20 mouse cellular contexts compared by ENCODE assay signal in the genomic region with DNA sequence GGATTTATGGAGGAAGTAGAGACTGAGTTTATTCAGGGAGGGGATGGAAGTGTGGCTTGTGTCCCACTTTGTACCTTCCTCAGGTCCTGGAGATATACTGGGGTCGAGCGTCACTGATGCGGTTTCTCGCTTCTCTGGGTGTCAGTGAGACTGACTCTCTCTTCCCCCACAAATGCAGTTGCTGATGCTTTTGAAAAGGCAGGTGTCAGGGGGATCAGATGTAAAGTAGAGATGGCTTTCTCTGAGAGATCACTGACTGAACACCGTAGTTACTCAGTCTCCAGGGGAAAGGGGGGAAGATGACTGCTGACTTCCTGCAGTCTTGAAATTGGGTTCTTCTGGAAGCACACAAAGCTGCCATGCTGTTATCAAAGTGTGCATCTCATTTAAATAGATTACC.
DNase-seq lines count a peak whose midpoint lies in the region; ATAC-seq and TF ChIP-seq lines count a peak whose summit lies in the region.
"Had no signal": no experiment of that assay in that cellular context is flagged by ENCODE, and none has a peak within 500 bp of the region (broad histone marks: within the 10 kb centered on the region; RNA-seq: fewer than 3 reads in every experiment).

No protein-coding gene starts in this region.

- H3K9ac ChIP-seq in midbrain, embryonic 13.5 days (replicated peaks) = no peak overlapping the region
- no peak overlapping the region for H3K9ac ChIP-seq in midbrain, embryonic 11.5 days (ENCODE audit: low read length)
- H3K9ac ChIP-seq: embryonic facial prominence, embryonic 12.5 days; forebrain, embryonic 12.5 days; forebrain, postnatal 0 days; heart, embryonic 13.5 days; hindbrain, embryonic 12.5 days had no signal

- no peak overlapping the region for H3K4me2 ChIP-seq in midbrain, embryonic 13.5 days (replicated peaks)
- no peak overlapping the region for H3K4me2 ChIP-seq in midbrain, embryonic 11.5 days
- H3K4me2 ChIP-seq: embryonic facial prominence, embryonic 12.5 days; forebrain, embryonic 12.5 days; heart, embryonic 13.5 days; hindbrain, embryonic 12.5 days had no signal

- TF ChIP-seq POLR2A in thymus, adult 2 months (IDR thresholded peaks at IDR 0.05; ENCODE audit: control insufficient read depth, extremely low read depth, insufficient read depth, low read length, poor library complexity) = no peak

- no peaks in the 10 kb centered on the region for H3K27me3 ChIP-seq in midbrain, embryonic 13.5 days
- no peaks in the 10 kb centered on the region for H3K27me3 ChIP-seq in midbrain, embryonic 11.5 days (ENCODE audit: control insufficient read depth, insufficient read depth, low read length)
- H3K27me3 ChIP-seq in thymus, adult 2 months (ENCODE audit: control insufficient read depth, insufficient read depth, low read length) = no peaks in the 10 kb centered on the region
- H3K27me3 ChIP-seq: embryonic facial prominence, embryonic 12.5 days; forebrain, embryonic 12.5 days; heart, embryonic 13.5 days; hindbrain, embryonic 12.5 days had no signal

- no peak for TF ChIP-seq CTCF in thymus, adult 2 months (IDR thresholded peaks at IDR 0.05; ENCODE audit: borderline replicate concordance, control insufficient read depth, extremely low read depth, insufficient read depth, low read length, poor library complexity)

- H3K4me1 ChIP-seq in midbrain, embryonic 13.5 days (replicated peaks) = peaks cover 50% of the 10 kb centered on the region
- no peaks in the 10 kb centered on the region for H3K4me1 ChIP-seq in midbrain, embryonic 11.5 days (ENCODE audit: control insufficient read depth, insufficient read depth, low read length)
- peaks cover 57% of the 10 kb centered on the region for H3K4me1 ChIP-seq in thymus, adult 2 months (replicated peaks; ENCODE audit: control insufficient read depth, insufficient read depth, low read length)

- 0 out of 2 replicates have a peak overlapping the region, but pooled peaks have one; percentile 32 for H3K27ac ChIP-seq in midbrain, embryonic 13.5 days
- H3K27ac ChIP-seq in midbrain, embryonic 11.5 days (ENCODE audit: low read depth, low read length) = no peak overlapping the region
- peak overlapping the region; percentile 83 for H3K27ac ChIP-seq in thymus, adult 2 months (ENCODE audit: control insufficient read depth, insufficient read depth, low read length)
- H3K27ac ChIP-seq: embryonic facial prominence, embryonic 12.5 days; forebrain, embryonic 12.5 days; heart, embryonic 13.5 days; hindbrain, embryonic 12.5 days had no signal

- WGBS in midbrain, embryonic 13.5 days = 79% methylated on average over 5 of the region's 5 CpGs
- 90% methylated on average over 5 of the region's 5 CpGs for WGBS in midbrain, embryonic 11.5 days
- WGBS in thymus, adult 2 months = 16% methylated on average over 5 of the region's 5 CpGs

- H3K36me3 ChIP-seq in midbrain, embryonic 13.5 days = no peaks in the 10 kb centered on the region
- no peaks in the 10 kb centered on the region for H3K36me3 ChIP-seq in midbrain, embryonic 11.5 days (ENCODE audit: control insufficient read depth, insufficient read depth, low read length)
- H3K36me3 ChIP-seq in thymus, adult 2 months (ENCODE audit: control insufficient read depth, insufficient read depth, low read length) = no peaks in the 10 kb centered on the region
- H3K36me3 ChIP-seq: embryonic facial prominence, embryonic 12.5 days; forebrain, embryonic 12.5 days; heart, embryonic 13.5 days; hindbrain, embryonic 12.5 days had no signal

- H3K4me3 ChIP-seq in midbrain, embryonic 13.5 days (replicated peaks) = no peak overlapping the region
- no peak overlapping the region for H3K4me3 ChIP-seq in midbrain, embryonic 11.5 days (ENCODE audit: low read depth, low read length)
- H3K4me3 ChIP-seq in thymus, adult 2 months (ENCODE audit: control insufficient read depth, insufficient read depth, low read length) = no peak overlapping the region
- H3K4me3 ChIP-seq: embryonic facial prominence, embryonic 12.5 days; forebrain, embryonic 12.5 days; heart, embryonic 13.5 days; hindbrain, embryonic 12.5 days had no signal

- no peaks in the 10 kb centered on the region for H3K9me3 ChIP-seq in midbrain, embryonic 13.5 days
- no peaks in the 10 kb centered on the region for H3K9me3 ChIP-seq in midbrain, embryonic 11.5 days (ENCODE audit: control insufficient read depth, low read length)
- H3K9me3 ChIP-seq: embryonic facial prominence, embryonic 12.5 days; forebrain, embryonic 12.5 days; G1E; heart, embryonic 13.5 days; hindbrain, embryonic 12.5 days had no signal

- ATAC-seq in midbrain, embryonic 13.5 days = no peak
- ATAC-seq in midbrain, embryonic 11.5 days (ENCODE audit: low FRiP score) = no peak
- ATAC-seq: forebrain, postnatal 0 days; hindbrain, embryonic 16.5 days had no signal

- no peak for DNase-seq in midbrain, embryonic 11.5 days (ENCODE audit: low spot score, missing footprints)
- DNase-seq in thymus, adult 2 months = no peak
- no peak for DNase-seq in thymus, adult 18-20 months
- DNase-seq in thymus, postnatal 14 days = peak; percentile 47
- DNase-seq in cerebellum, postnatal 14 days = no peak
- DNase-seq in left cerebral cortex, adult 11 months (ENCODE audit: low spot score) = no peak
- DNase-seq: adrenal gland, adult 8-10 months; adrenal gland, postnatal 36 days; cerebellum, adult 8-10 months; cerebellum, postnatal 25 days; forebrain, postnatal 0 days; gastrocnemius, postnatal 25 days; heart, postnatal 4 days had no signal
